Mouse (Mus musculus) olfactory bulb, adult 2 months (tissue): Measurements from ENCODE around the gene Gadd45b. TPM values are rescaled to one million over a fixed set of nuclear protein-coding genes. Genes with fewer than 3 reads are reported as not detected.
A peak's percentile ranks its signal among the peaks of the same experiment; 100 is the strongest.

ENCODE experiments used
- H3K27ac ChIP-seq: fragments of 200-500 bp; 2 replicates; pipeline ENCODE4 v1.5.1; 2012; ENCODE audit warnings: low read depth, low read length; ENCODE audit not compliant: insufficient read depth
- H3K4me1 ChIP-seq: fragments of 200-500 bp; 2 replicates; pipeline ENCODE4 v1.6.1; 2012; ENCODE audit warnings: low read length; ENCODE audit not compliant: control insufficient read depth, insufficient read depth
- H3K4me3 ChIP-seq: fragments of 200-500 bp; 2 replicates; pipeline ENCODE4 v1.5.1; 2012; ENCODE audit warnings: mild to moderate bottlenecking, low read depth, low read length, moderate library complexity; ENCODE audit not compliant: insufficient read depth
- CTCF ChIP-seq: fragments of 200-500 bp; IDR thresholded peaks from 2 replicates; pipeline ENCODE4 v1.5.1; 2012; ENCODE audit warnings: low read depth, mild to moderate bottlenecking, low read length, moderate library complexity; ENCODE audit not compliant: insufficient read depth
- POLR2A ChIP-seq: fragments of 200-500 bp; IDR thresholded peaks from 2 replicates; pipeline ENCODE4 v1.6.1; 2012; ENCODE audit warnings: mild to moderate bottlenecking, low read depth, low read length, moderate library complexity; ENCODE audit not compliant: insufficient read depth
- WGBS: fragments of 180-500 bp; shearing (Covaris S2); methylation state at CpG from one replicate; pipeline ENCODE4 v1.1.7; 2018; 5-methylcytosine and 5-hydroxymethylcytosine counted together
- polyA plus RNA-seq: library from polyadenylated mRNA; stranded (reverse); fragments of >200 nt; gene quantifications from 2 replicates; pipeline ENCODE4 v1.2.4, GENCODE M21; 2012; ENCODE audit warnings: low replicate concordance; ENCODE audit not compliant: missing spikeins, insufficient read depth, insufficient read length

Gene Gadd45b
- polyA plus RNA-seq, 1 experiment, result not detected

GRCm38 (mm10) chr10:80897861-80898510 lies 31.9 kb upstream of the Gadd45b start:
- Histone ChIP-seq H3K27ac (peak overlapping the region; percentile 73), H3K4me3 (peak overlapping the region; percentile 41), H3K4me1 (peaks cover 29% of the 10 kb centered on the region)
- 30% methylated on average over 41 of the region's 41 CpGs for WGBS
- TF ChIP-seq CTCF (no peak), POLR2A (0 out of 2 replicates have a peak, but pooled peaks have one; percentile 13)

- no peak overlapping the region for H3K27ac ChIP-seq
- H3K4me3 ChIP-seq, result no peak overlapping the region
- H3K4me1 ChIP-seq, result peaks cover 29% of the 10 kb centered on the region
- 86% methylated on average over 8 of the region's 8 CpGs for WGBS
- no peak for TF ChIP-seq POLR2A
- TF ChIP-seq CTCF, result no peak
Observed at GRCm38 (mm10) chr10:80899074-80899473, 30.8 kb upstream of the Gadd45b start.

- Histone ChIP-seq H3K27ac (no peak overlapping the region), H3K4me3 (peak overlapping the region; percentile 68), H3K4me1 (peaks cover 29% of the 10 kb centered on the region)
- no peak for TF ChIP-seq CTCF
- TF ChIP-seq POLR2A, result no peak
- 14% methylated on average over 25 of the region's 25 CpGs for WGBS
Observed at GRCm38 (mm10) chr10:80899591-80900317, 30.1 kb upstream of the Gadd45b start.

- TF ChIP-seq CTCF (no peak), POLR2A (peak; percentile 50)
- Histone ChIP-seq H3K4me3 (peak within 1 kb of the TSS; percentile 68), H3K27ac (peak within 1 kb of the TSS; percentile 50), H3K4me1 (peaks cover 29% of the 10 kb centered on the region)
- under 1% methylated on average over 72 of the region's 72 CpGs for WGBS
Observed at GRCm38 (mm10) chr10:80900318-80901247, 29.3 kb upstream of the Gadd45b start, which contains the start of gene Timm13. Gene Timm13, minus strand, starts transcription at chr10:80900969.

- Histone ChIP-seq H3K4me3 (no peak overlapping the region), H3K27ac (no peak overlapping the region), H3K4me1 (peaks cover 29% of the 10 kb centered on the region)
- TF ChIP-seq CTCF (no peak), POLR2A (no peak)
- WGBS, result 87% methylated on average over 19 of the region's 19 CpGs
Observed at GRCm38 (mm10) chr10:80901409-80902272, 28.2 kb upstream of the Gadd45b start.

GRCm38 (mm10) chr10:80902273-80902940 lies 27.5 kb upstream of the Gadd45b start:
- Histone ChIP-seq H3K4me3 (no peak overlapping the region), H3K27ac (no peak overlapping the region), H3K4me1 (peaks cover 24% of the 10 kb centered on the region)
- TF ChIP-seq CTCF (no peak), POLR2A (no peak)
- WGBS, result 93% methylated on average over 9 of the region's 9 CpGs

GRCm38 (mm10) chr10:80903282-80903681 lies 26.6 kb upstream of the Gadd45b start:
- no peak overlapping the region for H3K27ac ChIP-seq
- H3K4me3 ChIP-seq, result no peak overlapping the region
- 92% methylated on average over 10 of the region's 10 CpGs for WGBS
- peaks cover 16% of the 10 kb centered on the region for H3K4me1 ChIP-seq
- TF ChIP-seq POLR2A (no peak), CTCF (no peak)
